Comparison of ENCODE assay signal across 21 mouse cellular contexts in genomic region chr13:114681887-114682286, GRCm38 (mm10).
DNase-seq lines count a peak whose midpoint lies in the region; ATAC-seq lines count a peak whose summit lies in the region.
"Had no signal": no experiment of that assay in that cellular context is flagged by ENCODE, and none has a peak within 500 bp of the region (broad histone marks: within the 10 kb centered on the region; RNA-seq: fewer than 3 reads in every experiment).

No protein-coding gene starts in this region.

- peak overlapping the region; percentile 69 for H3K4me3 ChIP-seq in megakaryocyte, embryonic 14.5 days (replicated peaks)
- H3K4me3 ChIP-seq: embryonic facial prominence, embryonic 15.5 days; erythroblast, embryonic 14.5 days; forebrain, embryonic 10.5 days; heart, embryonic 10.5 days; hindbrain, embryonic 10.5 days; hindbrain, embryonic 15.5 days had no signal

- no peaks in the 10 kb centered on the region for H3K36me3 ChIP-seq in megakaryocyte, embryonic 14.5 days (replicated peaks; ENCODE audit: low read length)
- H3K36me3 ChIP-seq: embryonic facial prominence, embryonic 15.5 days; forebrain, embryonic 10.5 days; heart, embryonic 10.5 days; hindbrain, embryonic 10.5 days; hindbrain, embryonic 15.5 days had no signal

- H3K4me1 ChIP-seq in megakaryocyte, embryonic 14.5 days: peaks cover 24% of the 10 kb centered on the region
- H3K4me1 ChIP-seq: embryonic facial prominence, embryonic 15.5 days; forebrain, embryonic 10.5 days; hindbrain, embryonic 10.5 days; hindbrain, embryonic 15.5 days had no signal

- H3K9me3 ChIP-seq in megakaryocyte, embryonic 14.5 days: no peaks in the 10 kb centered on the region
- H3K9me3 ChIP-seq: embryonic facial prominence, embryonic 15.5 days; forebrain, embryonic 10.5 days; heart, embryonic 10.5 days; hindbrain, embryonic 10.5 days; hindbrain, embryonic 15.5 days had no signal

- no peak for ATAC-seq in megakaryocyte, adult 5-6 weeks (ENCODE audit: poor library complexity, severe bottlenecking)
- peak; percentile 82 to 88 for ATAC-seq in hematopoietic stem cell, adult 5-6 weeks (replicated peaks in 1 of 2; ENCODE audit: insufficient read depth in 1 of 2, low FRiP score in 2 of 2, low TSS enrichment in 1 of 2, low read depth in 1 of 2, poor library complexity in 2 of 2, severe bottlenecking in 2 of 2)
- ATAC-seq: forebrain, embryonic 14.5 days; intestine, embryonic 16.5 days had no signal

- H3K27me3 ChIP-seq in megakaryocyte, embryonic 14.5 days (replicated peaks): no peaks in the 10 kb centered on the region
- H3K27me3 ChIP-seq: CH12.LX; embryonic facial prominence, embryonic 15.5 days; hindbrain, embryonic 15.5 days had no signal

- peak; percentile 60 for DNase-seq in heart, adult 11 months
- no peak for DNase-seq in heart, adult 8-10 months (ENCODE audit: low spot score)
- no peak for DNase-seq in urinary bladder, postnatal 4 days (ENCODE audit: low spot score in 2 of 2)
- DNase-seq in kidney, postnatal 25 days: no peak
- DNase-seq: adrenal gland, adult 8-10 months; adrenal gland, postnatal 36 days; cerebellum, adult 2 months; cerebellum, postnatal 10 days; embryo, embryonic 11 days had no signal
